Mouse (Mus musculus) left cerebral cortex, adult 2 months (tissue): ENCODE results near the gene Oxt. TPM values are rescaled to one million over a fixed set of nuclear protein-coding genes. Genes with fewer than 3 reads are reported as not detected.

ENCODE experiments used
- DNase-seq, 2 experiments: peaks; one replicate each; pipeline ENCODE4 v3.0.0; 2021 to 2022; ENCODE audit warnings: low spot score in 2 of 2, mixed read lengths in 1 of 2; ENCODE audit errors: extremely low spot score in 1 of 2
- H3K27ac ChIP-seq: fragments of 200-600 bp; 2 replicates; pipeline ENCODE4 v1.8.1; 2022
- H3K4me3 ChIP-seq: fragments of 200-600 bp; 2 replicates; pipeline ENCODE4 v1.8.1; 2022
- CTCF ChIP-seq: fragments of 200-600 bp; IDR thresholded peaks from 2 replicates; pipeline ENCODE4 v1.8.1; 2022; ENCODE audit warnings: antibody characterized with exemption, mild to moderate bottlenecking, moderate library complexity
- intact Hi-C: fragments of 180-260 bp; cut with DNase I; formaldehyde crosslinking; loops from one replicate; pipeline ENCODE4 v1.15.1; 2025
- microRNA-seq, 2 experiments: library from miRNA; unstranded; fragments of <30 nt; microRNA quantifications; one replicate each; pipeline ENCODE4 v1.2.0; 2021
- total RNA-seq, 2 experiments: library from RNA; stranded (reverse); gene quantifications; 2 replicates each; pipeline ENCODE4 v1.2.3; 2021

Oxt gene
- total RNA-seq, 2 experiments from 2014 or later = 4.4 TPM; not detected in 1

GRCm38 (mm10) chr2:130582552-130582951, 6.6 kb downstream of the Oxt start, which contains the start of gene Avp:
TSS of gene Avp (minus strand) at chr2:130582554.
- H3K27ac ChIP-seq = no peak within 1 kb of the TSS
- TF ChIP-seq CTCF = no peak
- DNase-seq = no peak
- intact Hi-C loops = no loop called here
- no peak within 1 kb of the TSS for H3K4me3 ChIP-seq

DNA sequence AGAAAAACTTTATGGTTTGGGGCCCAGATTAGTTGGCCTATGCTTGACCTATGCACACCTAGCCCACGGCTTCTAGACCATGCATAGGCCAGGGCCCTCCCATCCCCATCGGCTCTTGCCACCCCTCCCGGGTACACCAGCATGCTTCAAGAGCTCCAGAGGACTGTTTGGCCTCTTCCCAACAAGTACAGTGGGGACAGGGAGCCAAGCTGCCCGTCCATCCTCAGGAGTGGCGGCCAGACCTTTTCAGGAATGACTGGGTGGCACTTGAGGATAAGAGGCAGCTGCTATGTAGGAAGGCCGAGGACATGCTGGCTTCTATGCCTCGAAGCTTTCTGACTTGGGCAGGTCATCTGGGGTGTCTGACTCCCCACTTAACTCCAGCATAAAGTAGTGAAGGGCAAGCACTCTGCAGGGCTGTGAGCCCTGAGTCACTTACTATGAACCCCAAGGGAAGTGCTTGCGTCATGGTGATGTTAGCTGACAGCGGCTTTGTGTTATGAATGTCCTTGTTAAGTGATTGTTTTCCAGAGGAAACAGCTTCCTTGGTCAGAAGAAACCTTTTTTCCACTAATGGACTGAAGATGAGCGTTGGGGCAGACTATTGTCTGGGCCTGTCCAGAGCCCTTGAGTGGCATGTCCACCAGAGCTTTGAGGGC, 8.1 kb downstream of the Oxt start:
- Histone ChIP-seq H3K4me3 (no peak overlapping the region), H3K27ac (no peak overlapping the region)
- no peak for TF ChIP-seq CTCF
- DNase-seq = no peak
- intact Hi-C loops = no loop called here

- DNase-seq = no peak
- H3K4me3 ChIP-seq = no peak overlapping the region
- intact Hi-C loops = no loop called here
- H3K27ac ChIP-seq = no peak overlapping the region
- TF ChIP-seq CTCF = no peak
These were observed 10.0 kb downstream of the Oxt start for GRCm38 (mm10) chr2:130586016-130586415.

GRCm38 (mm10) chr2:130588373-130588772, 12.4 kb downstream of the Oxt start:
- TF ChIP-seq CTCF = no peak
- intact Hi-C loops = no loop called here

GRCm38 (mm10) chr2:130589157-130589556, 13.2 kb downstream of the Oxt start:
- no peak for TF ChIP-seq CTCF
- intact Hi-C loops = no loop called here
- no peak overlapping the region for H3K27ac ChIP-seq
- H3K4me3 ChIP-seq = no peak overlapping the region
- DNase-seq = no peak

More at GRCm38 (mm10) chr2:130588373-130588772, 12.4 kb downstream of the Oxt start:
- DNase-seq = no peak
- H3K27ac ChIP-seq = no peak overlapping the region
- H3K4me3 ChIP-seq = no peak overlapping the region

GRCm38 (mm10) chr2:130589761-130590160, 13.8 kb downstream of the Oxt start:
- intact Hi-C loops = no loop called here
- Histone ChIP-seq H3K4me3 (no peak overlapping the region), H3K27ac (no peak overlapping the region)
- TF ChIP-seq CTCF = no peak
- no peak for DNase-seq

DNA sequence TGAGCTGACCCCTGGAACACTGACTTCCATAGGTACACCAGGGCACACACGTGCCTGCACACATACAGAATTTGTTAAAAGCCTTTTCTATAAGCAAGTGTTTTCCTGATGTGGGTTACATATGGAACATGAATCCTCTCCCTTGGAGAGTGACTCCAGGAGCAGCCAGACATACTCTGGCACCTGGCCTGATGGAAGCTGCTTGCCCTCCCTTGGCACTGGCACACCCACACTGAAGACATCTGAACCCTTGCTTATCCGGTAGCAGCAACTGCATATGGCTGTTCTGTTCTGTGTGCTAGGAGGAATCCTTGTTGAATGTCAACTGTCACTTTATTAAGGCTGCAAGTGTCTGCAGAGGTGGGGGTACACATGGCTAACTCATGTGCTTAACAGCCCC, 15.0 kb downstream of the Oxt start:
- no peak for DNase-seq
- no peak overlapping the region for H3K27ac ChIP-seq
- intact Hi-C loops = no loop called here
- no peak for TF ChIP-seq CTCF
- H3K4me3 ChIP-seq = no peak overlapping the region

DNA sequence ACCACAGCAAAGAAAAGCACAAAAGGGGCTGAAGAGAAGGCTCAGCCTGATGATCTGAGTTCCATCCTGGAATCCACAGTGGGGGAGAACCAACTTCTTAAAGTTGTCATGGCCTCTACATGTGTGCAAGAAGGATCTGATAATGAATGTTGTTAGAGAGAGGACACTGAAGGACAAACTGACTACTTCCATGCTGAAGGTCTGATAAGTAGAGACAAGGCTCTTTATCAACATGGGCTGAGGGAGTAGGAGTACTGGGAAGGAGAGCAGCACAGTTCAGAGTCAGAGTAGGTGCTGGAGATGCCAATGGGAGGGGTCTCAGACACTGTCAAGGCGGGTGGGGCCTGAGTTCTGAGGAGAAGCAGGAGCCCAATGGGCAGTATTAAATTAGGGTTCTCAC, 19.6 kb downstream of the Oxt start:
- Histone ChIP-seq H3K27ac (no peak overlapping the region), H3K4me3 (no peak overlapping the region)
- intact Hi-C loops = no loop called here
- no peak for TF ChIP-seq CTCF
- no peak for DNase-seq

DNA sequence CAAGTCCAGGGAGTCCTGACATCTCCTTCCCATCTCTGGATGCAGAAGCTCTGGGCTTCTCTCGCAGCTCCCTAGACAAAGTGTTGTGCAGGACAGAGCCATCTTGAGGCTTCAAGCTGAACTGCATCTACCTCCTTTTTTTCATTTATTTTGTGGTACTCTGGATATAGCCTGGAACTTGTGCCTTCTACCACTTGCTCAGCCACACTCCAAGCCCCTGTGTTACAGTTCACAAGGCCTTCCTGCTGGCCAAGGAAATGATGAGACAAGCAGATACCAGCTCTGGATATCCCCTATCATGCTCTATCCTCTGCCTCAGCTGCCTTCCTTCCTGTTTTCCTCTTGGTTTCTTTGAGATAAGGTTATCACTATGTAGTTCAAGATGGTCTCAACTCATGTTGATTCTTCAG, 21.6 kb downstream of the Oxt start:
- TF ChIP-seq CTCF = peak; percentile 83
- Histone ChIP-seq H3K4me3 (no peak overlapping the region), H3K27ac (no peak overlapping the region)
- no peak for DNase-seq
- intact Hi-C loops = no loop called here

- TF ChIP-seq CTCF = no peak; the same call in 1 of the 2 replicates
- DNase-seq = no peak
- intact Hi-C loops = no loop called here
- Histone ChIP-seq H3K27ac (no peak overlapping the region), H3K4me3 (no peak overlapping the region)
These were observed 22.4 kb downstream of the Oxt start for GRCm38 (mm10) chr2:130598399-130598798.

DNA sequence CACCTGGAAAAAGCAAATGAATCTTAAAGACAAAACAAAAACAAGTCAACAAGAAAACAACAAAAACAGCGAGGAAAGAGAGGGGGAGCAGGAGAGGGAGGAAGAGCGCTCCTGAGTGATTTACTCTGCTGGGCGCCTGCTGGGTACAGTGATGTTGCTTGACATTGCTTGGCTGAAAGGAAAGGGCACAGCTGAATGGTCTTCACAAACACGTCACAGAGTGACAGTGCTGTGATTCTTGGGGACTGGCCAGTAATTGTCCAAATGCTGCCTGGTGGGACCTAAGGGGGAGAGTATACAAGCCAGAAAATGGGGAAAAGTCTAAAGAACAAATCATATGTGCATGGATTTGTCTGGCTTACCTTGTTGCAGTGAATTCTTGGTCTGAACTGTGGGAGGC, 26.2 kb downstream of the Oxt start:
- intact Hi-C loops = no loop called here
- TF ChIP-seq CTCF = no peak
- no peak for DNase-seq
- Histone ChIP-seq H3K4me3 (no peak overlapping the region), H3K27ac (no peak overlapping the region)

- DNase-seq = no peak
- intact Hi-C loops = no loop called here
- TF ChIP-seq CTCF = peak; percentile 49
- Histone ChIP-seq H3K27ac (no peak overlapping the region), H3K4me3 (no peak overlapping the region)
These were observed 37.1 kb downstream of the Oxt start for GRCm38 (mm10) chr2:130613091-130613490.

DNA sequence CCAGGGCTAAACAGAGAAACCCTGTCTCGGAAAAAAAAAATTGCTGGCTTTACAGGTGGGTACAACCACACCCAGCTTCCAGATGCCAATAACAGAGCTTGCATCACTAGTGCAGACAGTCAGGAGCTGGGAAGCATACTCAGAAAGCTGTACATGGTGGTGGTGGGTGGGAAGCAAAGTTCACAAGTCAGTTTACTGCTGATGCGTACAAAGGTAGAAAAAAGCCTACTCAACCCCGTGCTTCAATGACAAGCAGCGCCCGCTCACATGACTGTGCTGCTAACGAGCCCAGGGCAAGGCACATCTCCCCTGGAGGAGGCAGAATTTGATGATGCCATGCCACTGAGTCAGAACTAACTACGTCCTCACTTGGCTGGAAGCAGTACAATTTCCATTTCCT, 43.0 kb downstream of the Oxt start:
- no peak for TF ChIP-seq CTCF
- H3K27ac ChIP-seq = no peak overlapping the region
- no peak for DNase-seq
- intact Hi-C loops = no loop called here
- H3K4me3 ChIP-seq = no peak overlapping the region

Small RNA genes within 50 kb of the gene (microRNA-seq; reads per million reads assigned to microRNA genes)
- gene Gm23876 = 0 reads per million in 2 experiments

Other genes with a start within 250 kb of the Oxt start
- 1 to 10 TPM; 5.5 to 6.4 TPM for gene Cpxm1, start 178.6 kb upstream of the Oxt start, total RNA-seq
- gene Gm28372, start 170.9 kb upstream of the Oxt start, total RNA-seq = not detected
- gene 1700020A23Rik, start 170.9 kb upstream of the Oxt start, total RNA-seq = not detected
- not detected for gene Tmem239, start 169.7 kb upstream of the Oxt start, total RNA-seq
- gene Vps16, start 151.8 kb upstream of the Oxt start, total RNA-seq = 10 to 100 TPM; 78.3 to 99.1 TPM
- gene Pced1a, start 151.5 kb upstream of the Oxt start, total RNA-seq = 10 to 100 TPM; 23.1 to 27.9 TPM
- gene Ptpra, start 125.9 kb upstream of the Oxt start, total RNA-seq = 100 to 1,000 TPM; 221 to 237 TPM
- gene Mrps26, start 12.4 kb upstream of the Oxt start, total RNA-seq = 10 to 100 TPM; 72.6 to 75.6 TPM
- gene Avp, start 6.4 kb downstream of the Oxt start, total RNA-seq = 10 to 100 TPM in 1 of 2 experiments, not detected in 1; 22.8 TPM
- 1 to 10 TPM; 7.9 to 8.7 TPM for gene Fastkd5, start 53.9 kb downstream of the Oxt start, total RNA-seq
- gene Ubox5, start 53.9 kb downstream of the Oxt start, total RNA-seq = 10 to 100 TPM; 10.0 to 12.5 TPM
- 100 to 1,000 TPM; 202 to 214 TPM for gene Lzts3, start 66.6 kb downstream of the Oxt start, total RNA-seq
- 100 to 1,000 TPM in 1 of 2 experiments, 10 to 100 TPM in 1; 96.3 to 106 TPM for gene Ddrgk1, start 88.5 kb downstream of the Oxt start, total RNA-seq
- 10 to 100 TPM; 35.7 to 39.7 TPM for gene Itpa, start 91.4 kb downstream of the Oxt start, total RNA-seq
- 1 to 10 TPM; 2.3 to 2.5 TPM for gene Slc4a11, start 121.3 kb downstream of the Oxt start, total RNA-seq